Mouse (Mus musculus) lung, postnatal 36 days (tissue): ENCODE data around the gene Nop2.
"Not testable (repeated sequence)": the region's sequence is repeated elsewhere in the genome, so short reads cannot be mapped to it uniquely, and the experiment has no call there.

ENCODE experiments used
- DNase-seq: peaks from one replicate; pipeline ENCODE4 v3.0.0; 2022; ENCODE audit warnings: mixed read lengths

Nop2 gene

GRCm38 (mm10) chr6:125155262-125155661, 23.6 kb downstream of the Nop2 start:
- DNase-seq, result no peak

- no peak for DNase-seq
Observed at GRCm38 (mm10) chr6:125156491-125156890, 24.8 kb downstream of the Nop2 start.

DNA sequence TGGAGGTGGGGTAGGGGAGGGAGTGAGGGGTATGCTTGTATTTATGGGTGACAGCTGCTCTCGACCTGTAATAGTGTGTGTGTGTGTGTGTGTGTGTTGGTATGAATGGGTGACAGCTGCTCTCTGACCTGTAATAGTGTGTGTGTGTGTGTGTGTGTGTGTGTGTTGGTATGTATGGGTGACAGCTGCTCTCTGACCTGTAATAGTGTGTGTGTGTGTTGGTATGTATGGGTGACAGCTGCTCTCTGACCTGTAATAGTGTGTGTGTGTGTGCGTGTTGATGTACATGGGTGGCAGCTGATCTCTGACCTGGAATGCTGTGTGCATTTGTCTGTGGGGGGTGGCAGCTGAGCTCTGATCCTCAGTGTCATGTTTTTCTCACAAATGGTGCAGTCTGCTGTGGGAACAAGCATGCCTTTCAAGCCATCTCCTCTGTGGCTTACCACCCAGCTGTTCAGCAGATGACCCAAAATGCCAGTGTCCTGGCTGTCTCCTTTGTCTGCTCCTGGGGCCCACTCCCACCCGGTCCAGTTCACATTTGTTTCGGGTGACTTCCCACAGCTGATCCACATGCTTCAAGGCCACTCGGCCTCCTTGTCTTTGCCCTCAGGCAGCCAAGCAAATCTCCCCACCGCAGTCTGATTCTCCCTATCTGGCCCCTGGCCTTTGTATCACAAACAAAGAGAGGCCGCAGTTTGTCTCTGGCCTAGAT, 25.4 kb downstream of the Nop2 start:
- no peak for DNase-seq

DNA sequence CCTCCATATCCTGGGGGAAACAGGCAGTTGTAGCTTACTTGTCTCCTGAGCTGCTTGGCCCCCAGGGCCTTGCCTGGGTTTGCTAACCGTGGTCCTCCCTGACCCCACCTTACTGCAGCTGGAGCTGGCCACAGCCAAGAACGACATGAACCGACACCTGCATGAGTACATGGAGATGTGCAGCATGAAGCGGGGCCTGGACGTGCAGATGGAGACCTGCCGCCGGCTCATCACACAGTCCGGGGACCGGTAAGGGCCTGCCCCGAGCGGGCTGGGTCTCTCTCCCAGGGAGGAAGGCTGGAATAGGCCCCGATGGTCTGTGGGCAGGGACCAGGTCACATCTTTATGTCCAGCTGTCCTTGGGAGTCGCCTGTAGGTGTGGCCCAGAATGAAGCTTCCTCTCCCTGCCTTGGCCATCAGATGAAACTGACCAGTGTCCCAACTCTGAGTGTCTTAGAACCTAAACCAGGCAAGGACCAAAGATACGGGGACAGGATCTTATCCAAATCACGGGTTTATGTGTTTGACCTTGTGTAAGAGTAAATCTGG, 27.3 kb downstream of the Nop2 start:
- no peak for DNase-seq

DNA sequence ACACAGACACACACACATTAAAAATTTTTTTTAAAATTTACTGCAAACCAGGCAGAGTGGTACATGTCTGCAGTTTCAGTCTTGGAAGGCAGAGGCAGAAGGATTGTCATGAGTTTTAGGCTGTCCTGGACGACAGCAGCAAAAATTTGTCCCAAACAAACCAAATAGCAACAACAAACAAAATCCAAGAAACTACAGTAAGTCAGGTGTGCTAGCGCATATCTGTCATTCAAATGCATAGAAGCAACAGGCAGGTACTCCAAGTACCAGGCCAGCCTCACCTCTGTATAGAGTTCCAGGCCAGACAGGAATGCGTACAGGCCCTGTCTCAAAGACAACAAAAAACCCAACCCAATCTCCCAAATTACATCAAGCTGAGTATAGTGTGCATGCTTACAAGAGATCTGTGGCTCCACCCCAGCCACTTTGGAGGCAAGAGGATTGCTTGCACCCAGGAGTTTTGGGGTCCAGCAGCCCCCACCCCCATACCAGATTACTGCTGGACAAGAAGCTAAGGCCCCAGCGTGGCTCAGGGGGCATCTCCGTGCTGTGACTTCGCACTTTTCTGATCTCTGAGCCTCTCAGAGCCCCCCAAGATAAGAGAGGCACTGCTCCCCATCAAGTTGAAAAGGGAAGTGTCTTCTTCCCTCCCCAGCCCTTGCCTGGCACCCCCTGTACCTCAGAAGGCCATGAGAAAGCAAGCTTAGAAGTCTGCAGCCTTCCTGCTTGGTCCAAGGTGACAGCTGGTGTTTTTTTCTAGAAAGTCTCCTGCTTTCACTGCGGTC, 28.3 kb downstream of the Nop2 start:
- no peak for DNase-seq

- no peak for DNase-seq
Observed at GRCm38 (mm10) chr6:125160558-125160853, 28.8 kb downstream of the Nop2 start.

DNA sequence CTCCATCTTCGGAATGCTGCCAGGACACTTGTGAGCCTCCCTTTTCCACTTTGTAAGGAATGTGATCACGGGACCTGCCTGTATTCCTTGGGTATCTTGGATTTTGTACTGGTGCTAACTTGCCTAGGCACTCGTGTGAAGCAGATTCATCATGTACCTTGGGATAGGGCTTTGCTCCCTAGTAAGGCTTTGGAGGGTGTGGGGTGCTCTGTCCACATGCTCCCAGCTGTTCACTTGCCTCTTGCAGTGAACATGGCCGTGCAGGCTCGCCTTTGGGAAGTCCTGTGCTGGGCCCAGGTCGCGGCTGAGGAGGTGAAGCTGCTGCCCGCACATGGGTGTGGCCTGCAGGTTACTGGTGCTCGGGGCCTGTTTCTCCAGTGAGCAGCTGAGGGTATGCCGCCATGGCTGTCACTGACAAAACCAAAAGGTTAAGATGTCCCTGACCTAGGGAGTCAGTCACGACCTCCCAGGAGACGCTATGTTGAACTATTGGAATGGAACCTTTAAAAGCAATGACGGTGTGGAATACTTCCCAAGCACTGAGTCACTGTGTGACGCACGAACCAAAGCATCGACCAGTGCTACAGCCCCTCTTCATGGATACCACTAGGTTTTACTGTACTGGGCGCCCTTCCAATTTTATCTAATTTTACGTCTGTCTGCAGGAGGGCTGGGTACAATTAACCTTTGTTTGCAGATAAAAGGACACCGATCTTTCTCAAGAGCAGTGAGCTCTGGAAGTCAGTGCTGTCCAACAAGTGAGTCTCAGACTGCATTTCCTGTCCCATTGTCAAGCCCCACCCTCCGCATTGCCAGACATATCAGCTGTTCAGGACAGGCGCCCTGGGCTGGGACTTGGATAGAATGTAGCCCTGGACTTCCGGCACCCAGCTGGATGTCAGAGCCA, 29.4 kb downstream of the Nop2 start:
- DNase-seq, result peak; percentile 90

GRCm38 (mm10) chr6:125161971-125162370, 30.3 kb downstream of the Nop2 start:
- DNase-seq, result peak; percentile 80

- not testable (repeated sequence) for DNase-seq
Observed at GRCm38 (mm10) chr6:125162615-125163305, 31.1 kb downstream of the Nop2 start.

DNA sequence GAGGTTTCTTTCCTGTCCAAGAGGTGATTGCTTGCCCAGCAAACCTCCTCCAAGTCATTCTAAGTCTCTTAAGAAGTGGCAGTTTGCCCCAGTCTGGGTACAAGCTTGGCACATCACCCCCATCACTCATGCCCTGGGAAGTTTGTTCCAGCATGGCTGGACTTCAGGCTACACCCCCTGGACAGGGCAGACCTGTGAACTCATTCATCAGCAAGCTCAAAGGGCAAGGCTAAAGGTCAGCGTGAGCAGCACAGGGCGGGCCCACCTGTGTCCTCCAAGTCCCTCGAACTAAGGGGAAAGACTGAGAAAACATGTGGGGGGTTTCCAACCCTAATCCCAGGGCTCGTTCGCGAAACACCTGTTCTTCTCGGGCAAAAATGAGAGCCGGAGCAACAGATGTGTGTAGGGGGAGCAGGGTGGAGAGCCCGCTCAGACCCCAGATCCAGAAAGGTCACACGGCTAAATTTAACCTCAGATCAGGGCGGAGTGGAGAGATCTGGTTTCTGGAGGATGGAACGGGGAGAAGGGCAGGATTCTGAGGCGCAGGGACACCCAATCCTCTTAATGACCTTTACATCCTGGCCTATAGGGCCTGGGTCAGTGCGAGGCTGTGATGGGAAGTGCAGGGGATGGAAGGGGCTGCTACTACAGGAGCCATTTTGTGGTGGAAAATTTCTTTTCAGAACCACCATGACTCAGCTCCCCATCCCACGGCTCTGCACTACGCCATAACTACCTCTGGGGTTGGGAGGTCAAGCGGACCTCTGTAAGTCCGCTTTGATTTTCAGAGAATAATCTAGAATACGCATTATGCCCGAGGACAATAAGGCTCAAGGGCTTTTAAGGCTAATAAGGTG, 32.3 kb downstream of the Nop2 start:
- peak; percentile 50 for DNase-seq

GRCm38 (mm10) chr6:125164672-125165327, 33.1 kb downstream of the Nop2 start:
- peak; percentile 83 for DNase-seq

DNA sequence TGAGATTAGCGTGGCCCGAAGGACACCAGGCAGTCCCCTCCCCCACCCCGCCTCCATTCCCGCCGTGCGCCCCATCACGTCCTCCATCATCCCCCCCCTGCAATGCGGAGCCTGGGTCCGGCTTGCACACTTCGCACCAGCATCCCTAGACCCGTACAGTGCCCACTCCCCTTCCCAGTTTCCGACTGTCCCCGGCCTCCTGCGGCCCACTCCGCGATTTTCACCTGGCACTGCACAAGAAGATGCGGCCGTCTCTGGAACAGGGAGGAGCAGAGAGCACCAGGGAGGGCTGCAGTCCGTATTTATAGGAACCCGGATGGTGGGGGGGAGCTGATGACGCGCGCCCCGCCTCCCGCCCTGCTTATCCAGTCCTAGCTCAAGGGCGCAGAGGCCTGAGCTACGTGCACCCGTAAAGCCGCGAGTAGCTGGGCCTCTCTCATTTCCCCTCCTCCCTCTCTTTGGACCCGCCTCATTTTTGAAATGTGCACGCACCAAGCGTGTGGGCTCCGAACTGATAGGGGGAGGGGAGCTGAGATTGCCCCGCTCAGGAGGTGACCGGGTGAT, 33.7 kb downstream of the Nop2 start:
- DNase-seq, result peak; percentile 99

GRCm38 (mm10) chr6:125166051-125166751, 34.5 kb downstream of the Nop2 start, which contains the start of gene Gapdh:
TSS of gene Gapdh (minus strand) at chr6:125166467.
- DNase-seq, result peak; percentile 91

- peak; percentile 27 for DNase-seq
Observed at GRCm38 (mm10) chr6:125166861-125167650, 35.3 kb downstream of the Nop2 start.

GRCm38 (mm10) chr6:125168086-125168485, 36.4 kb downstream of the Nop2 start:
- DNase-seq, result no peak

- peak; percentile 42 for DNase-seq
Observed at GRCm38 (mm10) chr6:125170194-125170593, 38.5 kb downstream of the Nop2 start.

DNA sequence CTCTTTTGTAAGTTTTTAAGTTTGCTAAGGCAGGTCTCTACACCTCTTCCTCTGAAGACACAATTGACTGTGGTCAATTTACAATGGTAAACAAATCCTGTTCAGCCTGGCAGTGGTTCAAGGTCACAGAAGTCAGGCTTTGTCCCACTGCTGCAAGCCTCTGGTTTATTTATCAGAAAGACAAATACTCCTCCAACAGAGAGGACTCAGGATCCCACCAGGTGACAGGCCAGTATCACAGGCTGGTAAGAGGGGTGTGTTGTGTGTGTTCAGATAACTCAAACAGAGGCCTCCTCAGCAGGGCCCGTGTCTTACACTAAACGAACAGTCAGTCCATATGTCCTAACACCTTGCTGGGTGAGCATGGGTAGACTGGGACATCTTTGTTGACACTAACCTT, 40.8 kb downstream of the Nop2 start:
- no peak for DNase-seq

GRCm38 (mm10) chr6:125173256-125173655, 41.5 kb downstream of the Nop2 start:
- DNase-seq, result no peak

DNA sequence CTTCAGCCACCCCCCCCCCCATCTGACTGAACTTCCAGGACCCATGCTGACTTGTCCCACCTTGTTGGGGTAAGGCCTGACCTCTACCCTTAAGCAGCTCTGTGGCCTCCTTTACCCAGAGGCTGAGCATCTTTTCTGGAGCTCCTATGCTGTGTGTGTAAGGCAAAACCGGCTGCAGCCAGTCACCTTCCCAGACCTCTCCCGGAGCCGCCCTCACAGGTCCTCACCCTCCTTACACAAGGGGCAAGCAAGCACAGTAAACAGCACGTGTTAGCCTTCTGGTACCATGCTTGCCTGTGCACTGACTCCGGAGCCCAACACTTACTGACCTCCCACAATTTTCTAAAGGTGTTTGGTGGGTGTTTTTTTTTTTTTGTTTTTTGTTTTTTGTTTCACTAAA, 43.8 kb downstream of the Nop2 start:
- no peak for DNase-seq
